Mouse (Mus musculus) midbrain, embryonic 13.5 days (tissue): ENCODE measurements around the gene Lao1. TPM values are rescaled to one million over a fixed set of nuclear protein-coding genes. Genes with fewer than 3 reads are reported as not detected.

ENCODE experiments used
- ATAC-seq: fragments of 200-750 bp; cut with Nextera tagmentation; 2 replicates; pipeline ENCODE4 v1.8.0; 2017; ENCODE audit warnings: mild to moderate bottlenecking, moderate TSS enrichment, moderate library complexity
- H3K27ac ChIP-seq: fragments of 300-500 bp; sonication (generic); 2 replicates; pipeline ENCODE4 v1.5.1; 2015; ENCODE audit warnings: inconsistent platforms, mild to moderate bottlenecking, moderate library complexity
- H3K27me3 ChIP-seq: fragments of 300-500 bp; sonication (generic); 2 replicates; pipeline ENCODE4 v1.6.1; 2015; ENCODE audit warnings: mild to moderate bottlenecking, inconsistent platforms
- H3K36me3 ChIP-seq: fragments of 300-500 bp; sonication (generic); 2 replicates; pipeline ENCODE4 v1.6.1; 2015; ENCODE audit warnings: mild to moderate bottlenecking, inconsistent platforms
- H3K4me1 ChIP-seq: fragments of 300-500 bp; sonication (generic); replicated peaks from 2 replicates; pipeline ENCODE4 v1.6.1; 2015; ENCODE audit warnings: inconsistent platforms
- H3K4me2 ChIP-seq: fragments of 300-500 bp; sonication (generic); replicated peaks from 2 replicates; pipeline ENCODE4 v1.6.1; 2015; ENCODE audit warnings: moderate library complexity, mild to moderate bottlenecking, inconsistent platforms
- H3K4me3 ChIP-seq: fragments of 300-500 bp; sonication (generic); replicated peaks from 2 replicates; pipeline ENCODE4 v1.5.1; 2015; ENCODE audit warnings: mild to moderate bottlenecking, inconsistent platforms
- H3K9ac ChIP-seq: fragments of 300-500 bp; sonication (generic); replicated peaks from 2 replicates; pipeline ENCODE4 v1.6.1; 2015; ENCODE audit warnings: mild to moderate bottlenecking, inconsistent platforms
- H3K9me3 ChIP-seq: fragments of 300-500 bp; sonication (generic); 2 replicates; pipeline ENCODE4 v1.6.1; 2016; ENCODE audit warnings: mild to moderate bottlenecking, inconsistent platforms
- WGBS: fragments of 180-500 bp; shearing (Covaris S2); methylation state at CpG from one replicate; pipeline ENCODE4 v1.1.7; 2015; 5-methylcytosine and 5-hydroxymethylcytosine counted together
- polyA plus RNA-seq: library from polyadenylated mRNA; unstranded; fragments of >200 nt; fragmentation: Nextera tagmentation; extraction: Ambion mirVana; gene quantifications from 2 replicates; pipeline ENCODE4 v1.2.1, GENCODE M21; 2015

Lao1 gene
- polyA plus RNA-seq, 1 experiment from 2014 or later = not detected

GRCm38 (mm10) chr4:119017078-119017477 lies 55.7 kb downstream of the Lao1 start:
- Histone ChIP-seq H3K4me1 (peaks cover 11% of the 10 kb centered on the region), H3K4me3 (no peak overlapping the region), H3K27me3 (no peaks in the 10 kb centered on the region), H3K9ac (no peak overlapping the region), H3K9me3 (no peaks in the 10 kb centered on the region), H3K4me2 (no peak overlapping the region), H3K36me3 (no peaks in the 10 kb centered on the region), H3K27ac (no peak overlapping the region)
- no peak for ATAC-seq
- WGBS = 83% methylated on average over 5 of the region's 5 CpGs

Other genes starting within 250 kb of the Lao1 start
- not detected in 2 replicates for gene Olfr1340, start 241.4 kb upstream of the Lao1 start, polyA plus RNA-seq
- not detected in 2 replicates for gene Olfr1339, start 229.4 kb upstream of the Lao1 start, polyA plus RNA-seq
- gene Olfr1338, start 202.8 kb upstream of the Lao1 start, polyA plus RNA-seq = not detected in 2 replicates
- gene Olfr1337, start 179.0 kb upstream of the Lao1 start, polyA plus RNA-seq = not detected in 2 replicates
- not detected in 2 replicates for gene Olfr1335, start 151.6 kb upstream of the Lao1 start, polyA plus RNA-seq
- not detected in 2 replicates for gene Olfr1333, start 125.3 kb upstream of the Lao1 start, polyA plus RNA-seq
- gene Olfr1331, start 96.9 kb upstream of the Lao1 start, polyA plus RNA-seq = not detected in 2 replicates
- not detected in 2 replicates for gene Olfr1330, start 73.0 kb upstream of the Lao1 start, polyA plus RNA-seq
- not detected in 2 replicates for gene Olfr1329, start 44.1 kb upstream of the Lao1 start, polyA plus RNA-seq
- not detected in 2 replicates for gene Olfr1328, start 23.0 kb upstream of the Lao1 start, polyA plus RNA-seq
- gene Slc2a1, start 147.1 kb downstream of the Lao1 start, polyA plus RNA-seq = 88.6 and 104 TPM in 2 replicates
- 9.9 and 10.3 TPM in 2 replicates for gene Zfp691, start 212.6 kb downstream of the Lao1 start, polyA plus RNA-seq
- 1.5 and 1.7 TPM in 2 replicates for gene Ermap, start 228.4 kb downstream of the Lao1 start, polyA plus RNA-seq
- gene Svbp, start 233.7 kb downstream of the Lao1 start, polyA plus RNA-seq = 227 and 237 TPM in 2 replicates